Mouse (Mus musculus): ENCODE data around the gene Eps15.
"Not testable (repeated sequence)": the region's sequence is repeated elsewhere in the genome, so short reads cannot be mapped to it uniquely, and the experiment has no call there.

Eps15 gene

GRCm38 (mm10) chr4:109400366-109400980 is 120.4 kb downstream of the Eps15 start:
- DNase-seq (ENCODE audit: low spot score) = no peak

GRCm38 (mm10) chr4:109401176-109401689 is 121.2 kb downstream of the Eps15 start:
- no peak for DNase-seq (ENCODE audit: low spot score)

GRCm38 (mm10) chr4:109404908-109405307 is 124.8 kb downstream of the Eps15 start:
- not testable (repeated sequence) for DNase-seq (ENCODE audit: low spot score)

GRCm38 (mm10) chr4:109405415-109405814 is 125.3 kb downstream of the Eps15 start:
- DNase-seq (ENCODE audit: low spot score) = no peak

- peak; percentile 64 for DNase-seq (ENCODE audit: low spot score)
Observed at GRCm38 (mm10) chr4:109406054-109406485, 126.0 kb downstream of the Eps15 start.

GRCm38 (mm10) chr4:109406486-109407175 is 126.6 kb downstream of the Eps15 start, which contains the start of gene Ttc39a:
TSS of gene Ttc39a (plus strand) at chr4:109406623.
- peak; percentile 50 for DNase-seq (ENCODE audit: low spot score)

- peak; percentile 30 for DNase-seq (ENCODE audit: low spot score)
Observed at GRCm38 (mm10) chr4:109407176-109407520, 127.1 kb downstream of the Eps15 start.

- no peak for DNase-seq (ENCODE audit: low spot score)
Observed at GRCm38 (mm10) chr4:109407701-109408485, 127.8 kb downstream of the Eps15 start.

- no peak for DNase-seq (ENCODE audit: low spot score)
Observed at GRCm38 (mm10) chr4:109410681-109411376, 130.8 kb downstream of the Eps15 start.

- DNase-seq (ENCODE audit: low spot score) = no peak
Observed at GRCm38 (mm10) chr4:109411377-109411967, 131.4 kb downstream of the Eps15 start.

GRCm38 (mm10) chr4:109412233-109412632 is 132.2 kb downstream of the Eps15 start:
- no peak for DNase-seq (ENCODE audit: low spot score)

- no peak for DNase-seq (ENCODE audit: low spot score)
Observed at GRCm38 (mm10) chr4:109417998-109418397, 137.9 kb downstream of the Eps15 start.

- DNase-seq (ENCODE audit: low spot score) = no peak
Observed at GRCm38 (mm10) chr4:109419017-109419416, 138.9 kb downstream of the Eps15 start.

- no peak for DNase-seq (ENCODE audit: low spot score)
Observed at GRCm38 (mm10) chr4:109419563-109419962, 139.5 kb downstream of the Eps15 start.

GRCm38 (mm10) chr4:109420138-109420795 is 140.2 kb downstream of the Eps15 start:
- DNase-seq (ENCODE audit: low spot score) = peak; percentile 39

- no peak for DNase-seq (ENCODE audit: low spot score)
Observed at GRCm38 (mm10) chr4:109421608-109422007, 141.5 kb downstream of the Eps15 start.

- no peak for DNase-seq (ENCODE audit: low spot score)
Observed at GRCm38 (mm10) chr4:109422436-109422835, 142.4 kb downstream of the Eps15 start.

- DNase-seq (ENCODE audit: low spot score) = no peak
Observed at GRCm38 (mm10) chr4:109423438-109423837, 143.4 kb downstream of the Eps15 start.

GRCm38 (mm10) chr4:109427058-109427457 is 147.0 kb downstream of the Eps15 start:
- DNase-seq (ENCODE audit: low spot score) = no peak

GRCm38 (mm10) chr4:109430250-109430649 is 150.2 kb downstream of the Eps15 start:
- no peak for DNase-seq (ENCODE audit: low spot score)

GRCm38 (mm10) chr4:109430854-109431253 is 150.8 kb downstream of the Eps15 start:
- peak; percentile 31 for DNase-seq (ENCODE audit: low spot score)
